ENCODE assay signal across 9 mouse cellular contexts in genomic region chr7:112228827-112229498, GRCm38 (mm10). TPM values are rescaled to one million over a fixed set of nuclear protein-coding genes. Genes with fewer than 3 reads are reported as not detected.
DNase-seq lines count a peak whose midpoint lies in the region; ATAC-seq and TF ChIP-seq lines count a peak whose summit lies in the region.
"Had no signal": no experiment of that assay in that cellular context is flagged by ENCODE, and none has a peak within 500 bp of the region (broad histone marks: within the 10 kb centered on the region; RNA-seq: fewer than 3 reads in every experiment).

No protein-coding gene starts in this region.

- no peaks in the 10 kb centered on the region for H3K27me3 ChIP-seq in C2C12 (ENCODE audit: control insufficient read depth, insufficient read depth, insufficient read length)
- no peaks in the 10 kb centered on the region for H3K27me3 ChIP-seq in heart, embryonic 11.5 days (ENCODE audit: control insufficient read depth, insufficient read depth, low read length)
- H3K27me3 ChIP-seq in limb, embryonic 15.5 days = peaks cover 37% of the 10 kb centered on the region

- H3K79me2 ChIP-seq in C2C12 (ENCODE audit: control insufficient read depth, insufficient read depth) = peaks cover 82% of the 10 kb centered on the region

- H3K27ac ChIP-seq in heart, embryonic 11.5 days (ENCODE audit: low read depth, low read length) = peak overlapping the region; percentile 83
- no peak overlapping the region for H3K27ac ChIP-seq in limb, embryonic 15.5 days

- ATAC-seq in heart, embryonic 11.5 days (replicated peaks; ENCODE audit: insufficient number of reproducible peaks, low FRiP score, low TSS enrichment) = no peak
- ATAC-seq in limb, embryonic 15.5 days (ENCODE audit: insufficient number of reproducible peaks, low FRiP score, low TSS enrichment, low read depth) = 0 out of 2 replicates have a peak, but pooled peaks have one; percentile 37
- no peak for ATAC-seq in erythroblast, adult 5-6 weeks (replicated peaks; ENCODE audit: low FRiP score, poor library complexity, severe bottlenecking)

- H3K79me3 ChIP-seq in C2C12 (ENCODE audit: low read depth) = peaks cover 69% of the 10 kb centered on the region

- H3K9ac ChIP-seq in heart, embryonic 11.5 days (ENCODE audit: low read depth, low read length) = peak overlapping the region; percentile 84
- no peak overlapping the region for H3K9ac ChIP-seq in limb, embryonic 15.5 days

- no peak for TF ChIP-seq CTCF in C2C12 (IDR thresholded peaks at IDR 0.05; ENCODE audit: control insufficient read depth, insufficient read depth, insufficient read length)

- WGBS in heart, embryonic 11.5 days (ENCODE audit: insufficient replicate concordance) = 30% methylated on average over 20 of the region's 20 CpGs
- WGBS in limb, embryonic 15.5 days = 58% methylated on average over 20 of the region's 20 CpGs

- peak; percentile 66 for DNase-seq in adrenal gland, postnatal 14 days
- DNase-seq in adrenal gland, postnatal 4 days (ENCODE audit: low spot score in 2 of 2) = no peak
- no peak for DNase-seq in frontal cortex, postnatal 10 days (ENCODE audit: low spot score in 2 of 2)
- DNase-seq in left cerebral cortex, adult 11 months (ENCODE audit: low spot score) = no peak

- H3K4me3 ChIP-seq in C2C12 (ENCODE audit: insufficient read depth, poor library complexity, severe bottlenecking) = no peak overlapping the region
- H3K4me3 ChIP-seq in heart, embryonic 11.5 days (ENCODE audit: low read depth, low read length) = peak overlapping the region; percentile 83
- no peak overlapping the region for H3K4me3 ChIP-seq in limb, embryonic 15.5 days
- H3K4me3 ChIP-seq: erythroblast, embryonic 14.5 days had no signal

- no peaks in the 10 kb centered on the region for H3K9me3 ChIP-seq in heart, embryonic 11.5 days (replicated peaks; ENCODE audit: control insufficient read depth, low read length)
- H3K9me3 ChIP-seq in limb, embryonic 15.5 days = no peaks in the 10 kb centered on the region

- H3K4me2 ChIP-seq in heart, embryonic 11.5 days = peak overlapping the region; percentile 89
- H3K4me2 ChIP-seq in limb, embryonic 15.5 days = no peak overlapping the region

- H3ac ChIP-seq in C2C12 (ENCODE audit: control insufficient read depth, insufficient read length, low read depth) = no peak overlapping the region

- peaks cover 66% of the 10 kb centered on the region for H3K4me1 ChIP-seq in heart, embryonic 11.5 days (ENCODE audit: control insufficient read depth, insufficient read depth, low read length)
- H3K4me1 ChIP-seq in limb, embryonic 15.5 days = peaks cover 29% of the 10 kb centered on the region

- H3K36me3 ChIP-seq in C2C12 (ENCODE audit: control insufficient read depth, insufficient read depth) = peaks cover 12% of the 10 kb centered on the region
- no peaks in the 10 kb centered on the region for H3K36me3 ChIP-seq in heart, embryonic 11.5 days (ENCODE audit: control insufficient read depth, insufficient read depth, low read length)
- no peaks in the 10 kb centered on the region for H3K36me3 ChIP-seq in limb, embryonic 15.5 days

TF ChIP-seq in C2C12, 6 proteins besides CTCF, POLR2A, EP300 and RAD21:
- TF ChIP-seq MYOG (IDR thresholded peaks at IDR 0.05; ENCODE audit: control insufficient read depth, extremely low read depth, insufficient read length) (no peak), CEBPB (IDR thresholded peaks at IDR 0.05; ENCODE audit: low read depth) (no peak), MYOD1 (IDR thresholded peaks at IDR 0.05; ENCODE audit: control insufficient read depth, insufficient read length, low read depth) (peak; percentile 100), USF1 (IDR thresholded peaks at IDR 0.05; ENCODE audit: low read depth) (peak; percentile 88), MAX (IDR thresholded peaks at IDR 0.05) (peak; percentile 98), FOSL1 (IDR thresholded peaks at IDR 0.05; ENCODE audit: insufficient read depth, low read length, poor library complexity, severe bottlenecking) (no peak)

RNA-seq across cellular contexts. Expression of gene Mical2, which starts 3.3 kb away (rescaled TPM):
- 16.5 TPM in 2 replicates for total RNA-seq in adrenal gland, postnatal 14 days (2021)
- 10 to 100 TPM; 25.2 TPM for total RNA-seq in adrenal gland, postnatal 4 days (2021)
- polyA plus RNA-seq in C2C12 (2012; fragmentation: generic; extraction: Trizol) = 76.9 TPM
- polyA plus RNA-seq in heart, embryonic 11.5 days (2014; fragmentation: Nextera tagmentation; extraction: Ambion mirVana) = 117 and 132 TPM in 2 replicates
- 4.4 and 6.2 TPM in 2 replicates for polyA plus RNA-seq in limb, embryonic 15.5 days (2015; fragmentation: Nextera tagmentation; extraction: Ambion mirVana)
- 0.63 TPM in 1 of 2 replicates, not detected in the other for total RNA-seq in erythroblast, adult 5-6 weeks (2015; ENCODE audit: low replicate concordance)
- total RNA-seq in erythroblast, adult 5-6 weeks (2017; ENCODE audit: low replicate concordance) = 0.34 and 1.5 TPM in 2 replicates
- polyA plus RNA-seq: erythroblast, embryonic 14.5 days had no signal
